Mouse (Mus musculus): Measurements from ENCODE around the gene Fam129b.

DNA sequence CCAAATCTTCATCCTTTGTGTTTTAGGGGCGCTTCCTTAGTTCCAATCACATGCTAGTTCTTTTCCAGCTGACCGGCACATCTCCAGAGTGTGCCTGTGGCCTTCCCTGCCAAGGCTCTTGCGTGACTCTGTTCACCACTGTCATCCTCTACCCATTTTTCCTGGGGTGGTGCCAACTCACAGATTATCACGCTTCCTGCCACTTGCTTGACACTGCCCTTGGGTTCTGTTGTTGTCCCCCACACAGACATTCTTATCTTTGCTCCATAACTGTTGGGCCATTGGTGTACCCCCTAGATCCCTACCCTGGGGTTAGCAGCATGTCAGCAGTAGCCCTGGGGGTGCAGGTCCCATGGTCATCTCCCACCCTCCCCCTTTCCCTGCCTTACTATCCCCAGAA, 27.6 kb downstream of the Fam129b start:
- TF ChIP-seq CTCF (conservative IDR thresholded peaks at IDR 0.05; ENCODE audit: insufficient read depth, insufficient read length, low read depth, low read length), result no peak
- TF ChIP-seq POLR2A (IDR thresholded peaks at IDR 0.05; ENCODE audit: low read depth, low read length), result no peak

Data from kidney, adult 2 months (tissue).